Mouse (Mus musculus): ENCODE results near the gene Tmem265. TPM values are rescaled to one million over a fixed set of nuclear protein-coding genes. Genes with fewer than 3 reads are reported as not detected.

Gene Tmem265
- total and polyA plus RNA-seq, 3 experiments: not detected

DNA sequence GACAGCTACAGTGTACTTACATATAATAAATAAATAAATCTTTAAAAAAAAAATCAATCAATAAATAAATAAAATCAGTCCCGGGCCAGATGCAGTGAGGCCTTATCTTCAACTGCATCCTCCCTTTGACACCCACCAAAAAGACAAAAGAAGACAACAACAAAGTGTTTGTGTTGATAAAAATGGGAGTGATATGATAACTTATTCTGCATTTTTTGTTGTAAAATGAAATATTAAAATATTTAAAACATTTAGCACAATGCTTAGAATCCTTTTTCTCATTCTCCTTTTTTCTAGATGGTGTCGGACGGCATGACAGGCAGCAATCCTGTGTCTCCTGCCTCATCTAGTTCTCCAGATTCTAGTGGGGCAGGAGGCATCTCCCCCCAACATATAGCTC is 41.9 kb upstream of the Tmem265 start, which contains the start of gene Gm42715:
Gene Gm42715, plus strand, starts transcription at position 301 of the 400 bp plus-strand sequence.
- no peak for TF ChIP-seq ZMIZ1 (IDR thresholded peaks at IDR 0.05; ENCODE audit: low read depth, low read length)
- TF ChIP-seq TBP (IDR thresholded peaks at IDR 0.05; ENCODE audit: low read depth, low read length): no peak
- no peak for TF ChIP-seq POLR2A (IDR thresholded peaks at IDR 0.05; ENCODE audit: control insufficient read depth in 1 of 2, insufficient read depth in 1 of 2, low read depth in 1 of 2, low read length in 2 of 2, poor library complexity in 1 of 2)
- no peak for TF ChIP-seq SIN3A (IDR thresholded peaks at IDR 0.05; ENCODE audit: low read length)
- TF ChIP-seq NRF1 (IDR thresholded peaks at IDR 0.05; ENCODE audit: insufficient read depth, low read depth, low read length, poor library complexity, severe bottlenecking): no peak
- no peak for TF ChIP-seq RAD21 (IDR thresholded peaks at IDR 0.05; ENCODE audit: low read depth, low read length)
- no peak for TF ChIP-seq CHD1 (IDR thresholded peaks at IDR 0.05; ENCODE audit: low read depth, low read length)
- TF ChIP-seq POLR2AphosphoS2 (IDR thresholded peaks at IDR 0.05; ENCODE audit: low read length): no peak
- TF ChIP-seq CHD2 (IDR thresholded peaks at IDR 0.05; ENCODE audit: low read length): no peak
- no peak for TF ChIP-seq RCOR1 (IDR thresholded peaks at IDR 0.05; ENCODE audit: low read depth, low read length)
- TF ChIP-seq GATA1 (IDR thresholded peaks at IDR 0.05; ENCODE audit: low read depth, low read length): no peak
- TF ChIP-seq ELF1 (IDR thresholded peaks at IDR 0.05; ENCODE audit: low read depth, low read length): no peak
- TF ChIP-seq HCFC1 (IDR thresholded peaks at IDR 0.05; ENCODE audit: low read depth, low read length): no peak
- TF ChIP-seq TAL1 (IDR thresholded peaks at IDR 0.05; ENCODE audit: low read length): no peak
- no peak for TF ChIP-seq USF2 (IDR thresholded peaks at IDR 0.05; ENCODE audit: borderline replicate concordance in 1 of 2, insufficient read depth in 1 of 2, low read depth in 1 of 2, low read length in 2 of 2)
- H3K27ac ChIP-seq (ENCODE audit: control insufficient read depth, low read depth, low read length): no peak within 1 kb of the TSS
- peaks cover 14 to 44% of the 10 kb centered on the region in 2 experiments for H3K36me3 ChIP-seq (ENCODE audit: control insufficient read depth in 1 of 2, insufficient read depth in 2 of 2, low read length in 2 of 2)
- no peaks in the 10 kb centered on the region for H3K27me3 ChIP-seq (ENCODE audit: control insufficient read depth in 1 of 2, insufficient read depth in 2 of 2, low read length in 2 of 2)
- no peak within 1 kb of the TSS for H3K4me3 ChIP-seq (ENCODE audit: control insufficient read depth in 1 of 2, insufficient read depth in 1 of 2, low read depth in 2 of 2, low read length in 2 of 2)
- H3K9me3 ChIP-seq (replicated peaks; ENCODE audit: insufficient read depth, low read length): no peaks in the 10 kb centered on the region
- H3K4me1 ChIP-seq (ENCODE audit: control insufficient read depth in 1 of 2, insufficient read depth in 2 of 2, low read length in 2 of 2): peaks cover 0 to 3% of the 10 kb centered on the region in 2 experiments; a peak in 1 of 4 replicates
- no peak within 1 kb of the TSS for H3K9ac ChIP-seq (ENCODE audit: control insufficient read depth, low read depth, low read length, poor library complexity, severe bottlenecking)
- H3K79me2 ChIP-seq (ENCODE audit: control insufficient read depth, insufficient read depth, low read length, poor library complexity): peaks cover 17% of the 10 kb centered on the region
- no peak for DNase-seq (ENCODE audit: low read depth, low spot score)

DNA sequence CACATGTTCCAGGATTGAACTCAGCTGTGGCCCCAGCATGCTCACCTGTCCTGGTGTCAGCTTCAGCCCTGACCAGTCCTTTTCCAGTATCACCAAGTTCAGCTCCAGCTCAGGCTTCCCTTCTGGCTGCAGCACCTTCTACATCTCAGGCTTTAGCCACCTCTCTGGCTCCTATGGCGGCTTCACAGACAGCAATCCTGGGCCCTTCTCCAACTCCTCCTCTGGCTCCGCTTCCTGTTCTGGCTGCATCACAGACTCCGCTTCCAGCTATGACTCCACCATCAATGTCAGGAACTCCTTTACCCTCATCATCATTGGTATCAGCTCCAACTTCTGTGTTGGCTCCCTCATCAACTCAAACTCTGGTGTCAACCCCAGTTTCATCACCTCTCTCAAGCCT is 19.5 kb upstream of the Tmem265 start:
- Histone ChIP-seq H3K27me3 (ENCODE audit: control insufficient read depth in 1 of 2, insufficient read depth in 2 of 2, low read length in 2 of 2) (no peaks in the 10 kb centered on the region), H3K27ac (ENCODE audit: control insufficient read depth, low read depth, low read length) (no peak overlapping the region), H3K9ac (ENCODE audit: control insufficient read depth, low read depth, low read length, poor library complexity, severe bottlenecking) (no peak overlapping the region), H3K36me3 (ENCODE audit: control insufficient read depth in 1 of 2, insufficient read depth in 2 of 2, low read length in 2 of 2) (peaks cover 0 to 52% of the 10 kb centered on the region in 2 experiments; a peak in 3 of 4 replicates), H3K79me2 (ENCODE audit: control insufficient read depth, insufficient read depth, low read length, poor library complexity) (peaks cover 4% of the 10 kb centered on the region; the same call in 1 of the 2 replicates), H3K4me1 (ENCODE audit: control insufficient read depth in 1 of 2, insufficient read depth in 2 of 2, low read length in 2 of 2) (no peaks in the 10 kb centered on the region), H3K4me3 (ENCODE audit: control insufficient read depth in 1 of 2, insufficient read depth in 1 of 2, low read depth in 2 of 2, low read length in 2 of 2) (no peak overlapping the region), H3K9me3 (replicated peaks; ENCODE audit: insufficient read depth, low read length) (no peaks in the 10 kb centered on the region)
- TF ChIP-seq CHD1 (IDR thresholded peaks at IDR 0.05; ENCODE audit: low read depth, low read length) (no peak), TAL1 (IDR thresholded peaks at IDR 0.05; ENCODE audit: low read length) (no peak), E2F4 (IDR thresholded peaks at IDR 0.05; ENCODE audit: borderline replicate concordance, low read depth, low read length) (no peak), USF2 (IDR thresholded peaks at IDR 0.05; ENCODE audit: borderline replicate concordance in 1 of 2, insufficient read depth in 1 of 2, low read depth in 1 of 2, low read length in 2 of 2) (no peak), TCF12 (IDR thresholded peaks at IDR 0.05; ENCODE audit: low read depth, low read length) (no peak), ZKSCAN1 (IDR thresholded peaks at IDR 0.05; ENCODE audit: low read depth, low read length) (no peak), MYB (IDR thresholded peaks at IDR 0.05; ENCODE audit: low read depth, low read length) (no peak), BHLHE40 (IDR thresholded peaks at IDR 0.05; ENCODE audit: borderline replicate concordance, low read depth, low read length) (no peak), GATA1 (IDR thresholded peaks at IDR 0.05; ENCODE audit: low read depth, low read length) (no peak)
- DNase-seq (ENCODE audit: low read depth, low spot score): no peak

Measured in MEL (cell line).